In the genomic region with DNA sequence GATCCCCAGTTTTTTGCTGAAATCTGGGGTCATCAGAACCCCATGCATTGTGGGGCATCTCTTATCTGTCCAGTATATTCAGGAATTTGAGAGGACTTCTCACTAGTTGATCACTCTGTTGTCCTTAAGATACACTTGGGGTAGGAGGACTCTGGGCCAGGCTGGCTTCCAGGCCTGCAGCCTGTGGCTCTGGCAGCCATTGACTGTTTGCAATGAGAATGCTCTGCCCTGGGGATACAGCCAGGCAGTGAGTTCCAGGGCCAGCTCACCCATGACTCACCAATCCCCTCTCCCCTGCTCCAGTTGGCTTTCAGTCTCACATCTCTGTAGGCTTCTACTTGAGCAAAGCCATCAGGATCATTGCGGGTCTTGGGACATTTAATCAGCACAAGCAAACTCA, we compare ENCODE assay signal across 24 mouse cellular contexts.
DNase-seq lines count a peak whose midpoint lies in the region; ATAC-seq lines count a peak whose summit lies in the region.
"Had no signal": no experiment of that assay in that cellular context is flagged by ENCODE, and none has a peak within 500 bp of the region (broad histone marks: within the 10 kb centered on the region; RNA-seq: fewer than 3 reads in every experiment).

No protein-coding gene starts in this region.

- no peaks in the 10 kb centered on the region for H3K36me3 ChIP-seq in hindbrain, embryonic 10.5 days
- no peaks in the 10 kb centered on the region for H3K36me3 ChIP-seq in hindbrain, embryonic 13.5 days
- H3K36me3 ChIP-seq in embryonic facial prominence, embryonic 10.5 days (replicated peaks) = no peaks in the 10 kb centered on the region
- H3K36me3 ChIP-seq: embryonic facial prominence, embryonic 13.5 days; limb, embryonic 12.5 days; midbrain, embryonic 12.5 days had no signal

- DNase-seq in adrenal gland, postnatal 25 days = peak; percentile 26
- no peak for DNase-seq in adrenal gland, adult 18-20 months (ENCODE audit: low spot score in 2 of 2)
- DNase-seq in hindbrain, embryonic 10.5 days (ENCODE audit: low spot score) = no peak
- DNase-seq in 3134 (ENCODE audit: extremely low read depth, insufficient read length, low spot score) = peak; percentile 34
- DNase-seq in embryonic facial prominence, embryonic 10.5 days (ENCODE audit: low spot score) = no peak
- DNase-seq in kidney, adult 11 months = no peak
- no peak for DNase-seq in kidney, adult 8-10 months
- DNase-seq: cerebellum, adult 8-10 months; kidney, adult 18-20 months; kidney, postnatal 14 days; layer of hippocampus, adult 9-11 months; lung, postnatal 14 days; right cerebral cortex, adult 18-20 months; spleen, adult 18-20 months; thymus, adult 18-20 months had no signal

- WGBS in hindbrain, embryonic 10.5 days = 84% methylated on average over 1 of the region's 1 CpGs
- 92% methylated on average over 1 of the region's 1 CpGs for WGBS in hindbrain, embryonic 13.5 days
- WGBS in embryonic facial prominence, embryonic 10.5 days = 92% methylated on average over 1 of the region's 1 CpGs

- ATAC-seq in hindbrain, embryonic 13.5 days (ENCODE audit: low FRiP score) = no peak
- ATAC-seq: activated CD4-positive, CD25-positive, alpha-beta regulatory T cell, adult 4 months; hindbrain, postnatal 0 days; Patski had no signal

- H3K27ac ChIP-seq in hindbrain, embryonic 10.5 days = peak overlapping the region; percentile 73
- no peak overlapping the region for H3K27ac ChIP-seq in hindbrain, embryonic 13.5 days
- H3K27ac ChIP-seq in embryonic facial prominence, embryonic 10.5 days (replicated peaks) = 0 out of 2 replicates have a peak overlapping the region, but pooled peaks have one; percentile 15
- H3K27ac ChIP-seq: embryonic facial prominence, embryonic 13.5 days; hindbrain, postnatal 0 days; limb, embryonic 12.5 days; liver, embryonic 14.5 days; midbrain, embryonic 12.5 days had no signal

- H3K4me2 ChIP-seq in hindbrain, embryonic 13.5 days = no peak overlapping the region
- H3K4me2 ChIP-seq: embryonic facial prominence, embryonic 13.5 days; limb, embryonic 12.5 days; midbrain, embryonic 12.5 days had no signal

- H3K9ac ChIP-seq in hindbrain, embryonic 13.5 days = no peak overlapping the region
- H3K9ac ChIP-seq: embryonic facial prominence, embryonic 13.5 days; limb, embryonic 12.5 days; liver, embryonic 14.5 days; midbrain, embryonic 12.5 days had no signal

- H3K4me1 ChIP-seq in hindbrain, embryonic 10.5 days (replicated peaks) = peaks cover 21% of the 10 kb centered on the region
- peaks cover 13% of the 10 kb centered on the region for H3K4me1 ChIP-seq in hindbrain, embryonic 13.5 days (replicated peaks)
- H3K4me1 ChIP-seq in embryonic facial prominence, embryonic 10.5 days = peaks cover 17% of the 10 kb centered on the region

- no peaks in the 10 kb centered on the region for H3K9me3 ChIP-seq in hindbrain, embryonic 10.5 days
- no peaks in the 10 kb centered on the region for H3K9me3 ChIP-seq in hindbrain, embryonic 13.5 days
- H3K9me3 ChIP-seq in embryonic facial prominence, embryonic 10.5 days = no peaks in the 10 kb centered on the region
- H3K9me3 ChIP-seq: embryonic facial prominence, embryonic 13.5 days; limb, embryonic 12.5 days; midbrain, embryonic 12.5 days had no signal

- no peaks in the 10 kb centered on the region; the same call in 1 of the 2 replicates for H3K27me3 ChIP-seq in hindbrain, embryonic 10.5 days (ENCODE audit: insufficient read depth, poor library complexity, severe bottlenecking)
- no peaks in the 10 kb centered on the region for H3K27me3 ChIP-seq in hindbrain, embryonic 13.5 days
- H3K27me3 ChIP-seq in embryonic facial prominence, embryonic 10.5 days (replicated peaks; ENCODE audit: low read depth, poor library complexity, severe bottlenecking) = no peaks in the 10 kb centered on the region
- H3K27me3 ChIP-seq: embryonic facial prominence, embryonic 13.5 days; limb, embryonic 12.5 days; Patski had no signal

- no peak overlapping the region for H3K4me3 ChIP-seq in hindbrain, embryonic 10.5 days
- H3K4me3 ChIP-seq in hindbrain, embryonic 13.5 days = no peak overlapping the region
- no peak overlapping the region for H3K4me3 ChIP-seq in embryonic facial prominence, embryonic 10.5 days
- H3K4me3 ChIP-seq: embryonic facial prominence, embryonic 13.5 days; limb, embryonic 12.5 days; midbrain, embryonic 12.5 days; myocyte had no signal

Comparison
In these comparisons a context has a peak if more than half of its experiments do, and no peak if none do; other contexts are left out.
1. DNase-seq: peak in adrenal gland, postnatal 25 days (single experiment) and 3134 (single experiment); none in adrenal gland, adult 18-20 months (0 of 2), hindbrain, embryonic 10.5 days (single experiment), embryonic facial prominence, embryonic 10.5 days (single experiment), kidney, adult 11 months (single experiment) and kidney, adult 8-10 months (0 of 2).